Mouse (Mus musculus): Measurements from ENCODE around the gene Coq10a. TPM values are rescaled to one million over a fixed set of nuclear protein-coding genes. Genes with fewer than 3 reads are reported as not detected.
A peak's percentile ranks its signal among the peaks of the same experiment; 100 is the strongest.

Coq10a gene
- total RNA-seq, 2 experiments from 2014 or later = 48.6 to 49.2 TPM

- H3K27ac ChIP-seq = peak overlapping the region; percentile 99
- peak overlapping the region; percentile 83 for H3K4me3 ChIP-seq
- no peak for DNase-seq (ENCODE audit: low spot score in 2 of 2)
- no peak for TF ChIP-seq CTCF (conservative IDR thresholded peaks at IDR 0.05)
Measured at GRCm38 (mm10) chr10:128377940-128378448, 9.2 kb upstream of the Coq10a start.

DNA sequence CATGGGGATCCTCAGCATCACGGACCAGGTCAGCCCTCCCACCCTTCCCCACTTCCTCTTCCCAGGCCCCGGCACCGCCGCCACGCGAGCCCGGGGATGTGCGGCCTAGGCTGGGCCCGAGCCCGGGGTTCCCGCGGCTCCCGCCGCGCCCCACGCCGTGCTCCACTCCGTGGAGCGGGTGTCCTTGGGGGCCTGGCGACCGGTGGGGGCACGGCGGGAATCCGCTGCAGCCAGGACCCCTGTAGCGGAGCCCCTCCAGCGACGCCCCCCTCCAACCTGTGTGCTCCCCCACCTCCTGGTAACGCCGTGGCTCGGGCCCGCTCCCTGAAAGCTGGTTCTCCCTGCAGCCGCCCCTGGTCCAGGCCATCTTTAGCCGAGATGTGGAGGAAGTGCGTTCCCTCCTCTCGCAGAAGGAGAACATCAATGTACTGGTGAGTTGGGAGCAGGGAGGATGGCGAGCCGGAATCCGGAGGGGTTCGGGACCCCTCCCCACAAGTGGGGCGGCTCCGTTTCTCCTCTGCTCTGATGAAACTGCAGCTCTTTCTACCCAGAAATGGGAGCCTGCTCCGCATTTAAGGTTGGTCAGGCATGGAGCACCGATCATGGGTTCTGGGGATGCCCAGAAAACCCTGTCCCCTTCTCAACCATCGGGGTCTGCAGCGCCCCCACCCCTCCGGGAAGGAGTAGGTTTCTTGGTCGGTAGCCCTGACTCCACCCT lies 8.6 kb upstream of the Coq10a start:
- H3K4me3 ChIP-seq = peak overlapping the region; percentile 83
- peak in 1 of 2 experiments; percentile 44 for DNase-seq (ENCODE audit: low spot score in 2 of 2)

DNA sequence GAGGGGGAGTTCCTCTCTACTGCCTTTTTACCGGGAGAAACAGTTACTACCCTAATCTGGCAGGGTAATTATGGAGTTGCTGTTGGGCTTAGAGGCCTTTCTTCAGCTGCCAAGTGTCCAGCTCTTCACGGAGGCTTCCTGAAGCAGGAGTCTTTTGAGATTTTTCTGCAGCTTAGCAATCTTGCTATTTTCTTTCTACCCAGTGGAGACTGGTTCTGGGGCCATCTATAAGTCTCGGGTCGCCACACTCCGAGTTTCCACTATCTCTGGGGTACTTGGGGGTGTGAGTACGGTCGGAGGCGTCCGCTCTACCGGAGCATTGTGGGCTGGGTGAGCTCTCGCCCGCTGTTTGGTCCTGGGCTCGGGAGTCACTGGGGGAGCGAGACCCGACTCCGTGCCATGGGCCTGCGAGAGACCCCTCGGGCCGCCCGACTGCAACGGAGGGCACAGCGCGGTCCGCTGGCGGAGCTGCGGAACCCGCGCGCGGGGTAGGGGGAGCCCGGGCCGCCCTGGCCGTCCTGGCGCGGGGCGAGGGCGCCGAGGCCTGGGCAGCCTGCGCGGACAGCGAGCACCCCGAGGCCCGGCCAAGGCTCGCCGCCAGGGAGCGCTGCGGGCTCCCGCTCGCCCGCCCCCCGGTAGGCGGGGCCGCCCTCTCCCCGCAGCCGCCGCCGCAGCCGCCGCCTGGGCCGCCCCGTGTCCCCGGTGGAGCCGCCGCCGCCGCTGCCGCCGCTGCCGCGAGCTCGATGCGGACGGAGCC lies 7.8 kb upstream of the Coq10a start, which contains the start of gene Ankrd52:
Ankrd52 (plus strand) TSS at position 661 of the 757 bp plus-strand sequence.
- DNase-seq (ENCODE audit: low spot score in 2 of 2) = peak; percentile 63 to 85
- TF ChIP-seq CTCF (conservative IDR thresholded peaks at IDR 0.05) = peak; percentile 57
- H3K4me3 ChIP-seq = peak within 1 kb of the TSS; percentile 83
- H3K27ac ChIP-seq = peak within 1 kb of the TSS; percentile 99

More for the DNA sequence above, 8.6 kb upstream of the Coq10a start:
- 0 out of 2 replicates have a peak, but pooled peaks have one; percentile 5 for TF ChIP-seq CTCF (conservative IDR thresholded peaks at IDR 0.05)
- H3K27ac ChIP-seq = peak overlapping the region; percentile 99

GRCm38 (mm10) chr10:128376099-128376454 lies 7.3 kb upstream of the Coq10a start:
- Histone ChIP-seq H3K4me3 (peak overlapping the region; percentile 70), H3K27ac (peak overlapping the region; percentile 99)
- DNase-seq (ENCODE audit: low spot score in 2 of 2) = no peak
- TF ChIP-seq CTCF (conservative IDR thresholded peaks at IDR 0.05) = no peak

DNA sequence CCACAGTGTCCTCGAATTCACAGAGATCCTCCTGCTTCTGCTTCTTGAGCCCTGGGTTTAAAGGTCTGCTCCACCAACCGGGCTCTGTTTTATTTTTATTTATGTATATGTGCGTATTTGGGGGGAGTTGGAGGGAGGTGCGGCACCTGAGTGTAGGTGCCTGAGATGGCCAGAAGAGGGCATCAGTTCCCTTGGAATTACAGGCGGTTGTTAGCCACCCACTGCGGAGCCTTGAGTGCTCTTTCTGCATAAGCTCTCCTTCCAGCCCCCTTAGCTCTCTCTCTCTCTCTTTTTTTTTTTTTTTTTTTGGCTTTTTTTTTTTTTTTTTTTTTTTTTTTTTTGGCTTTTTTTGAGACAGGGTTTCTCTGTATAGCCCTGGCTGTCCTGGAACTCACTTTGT lies 5.6 kb upstream of the Coq10a start:
- Histone ChIP-seq H3K4me3 (no peak overlapping the region), H3K27ac (no peak overlapping the region)
- peak; percentile 58 for TF ChIP-seq CTCF (conservative IDR thresholded peaks at IDR 0.05)
- DNase-seq (ENCODE audit: low spot score in 2 of 2) = no peak

DNA sequence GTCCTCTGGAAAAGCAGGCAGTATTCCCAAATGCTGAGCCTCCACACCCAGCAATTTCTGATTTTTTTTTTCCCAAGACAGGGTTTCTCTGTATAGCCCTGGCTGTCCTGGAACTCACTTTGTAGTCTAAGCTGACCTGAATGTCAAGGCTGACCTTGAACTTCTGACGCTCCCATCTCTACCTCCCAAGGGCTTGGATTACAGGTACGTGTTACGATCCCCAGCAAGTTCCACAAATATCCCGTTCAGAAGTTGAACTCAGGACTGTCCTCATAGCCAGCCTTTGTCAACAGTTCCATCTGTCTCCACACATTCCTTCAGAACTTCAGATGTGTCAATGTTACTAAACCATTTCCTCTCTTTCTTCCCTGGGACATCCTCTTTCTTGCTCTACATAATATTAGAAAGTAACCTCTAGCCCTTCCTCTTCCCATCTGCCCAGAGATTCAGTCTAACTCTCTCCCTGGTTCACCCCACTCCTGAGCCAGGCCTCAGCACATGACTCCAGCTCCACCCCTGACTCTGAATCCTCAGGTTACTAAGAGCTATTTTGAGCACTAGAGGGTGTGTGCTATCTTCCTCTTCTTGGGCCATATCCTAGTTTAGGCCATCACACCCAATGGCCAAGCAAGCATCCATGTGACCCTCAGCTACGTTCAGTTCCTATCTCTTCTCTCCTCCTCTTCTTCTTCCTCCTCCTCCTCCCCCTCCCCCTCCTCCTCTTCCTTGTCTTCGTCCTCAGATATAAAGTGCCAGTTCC lies 4.4 kb upstream of the Coq10a start:
- TF ChIP-seq CTCF (conservative IDR thresholded peaks at IDR 0.05) = no peak
- no peak overlapping the region for H3K27ac ChIP-seq

DNA sequence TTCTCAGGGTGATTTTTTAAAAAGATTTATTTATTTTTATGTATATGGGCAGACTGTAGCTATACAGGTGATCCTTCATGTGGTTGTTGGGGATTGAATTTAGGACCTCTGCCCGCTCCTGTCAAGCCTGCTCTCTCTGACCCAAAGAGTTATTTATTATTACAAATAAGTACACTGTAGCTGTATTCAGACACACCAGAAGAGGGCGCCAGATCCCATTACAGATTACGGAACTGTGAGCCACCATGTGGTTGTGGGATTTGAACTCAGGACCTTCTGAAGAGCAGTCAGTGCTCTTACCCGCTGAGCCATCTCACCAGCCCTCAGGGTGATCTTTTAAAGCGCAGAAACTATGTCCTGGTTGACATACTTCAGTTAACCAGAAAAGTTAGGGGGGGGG lies 3.3 kb upstream of the Coq10a start:
- no peak for DNase-seq (ENCODE audit: low spot score in 2 of 2)
- Histone ChIP-seq H3K27ac (no peak overlapping the region), H3K4me3 (no peak overlapping the region)
- TF ChIP-seq CTCF (conservative IDR thresholded peaks at IDR 0.05) = peak; percentile 59

More for the DNA sequence above, 4.4 kb upstream of the Coq10a start:
- H3K4me3 ChIP-seq = no peak overlapping the region
- no peak for DNase-seq (ENCODE audit: low spot score in 2 of 2)

GRCm38 (mm10) chr10:128370601-128371000 lies 1.8 kb upstream of the Coq10a start:
- DNase-seq (ENCODE audit: low spot score in 2 of 2) = no peak
- Histone ChIP-seq H3K4me3 (no peak overlapping the region), H3K27ac (no peak overlapping the region)
- no peak for TF ChIP-seq CTCF (conservative IDR thresholded peaks at IDR 0.05)

GRCm38 (mm10) chr10:128370021-128370420 lies 1.2 kb upstream of the Coq10a start:
- peak overlapping the region; percentile 92; the same call in 1 of the 2 replicates for H3K27ac ChIP-seq
- DNase-seq (ENCODE audit: low spot score in 2 of 2) = no peak
- H3K4me3 ChIP-seq = no peak overlapping the region
- TF ChIP-seq CTCF (conservative IDR thresholded peaks at IDR 0.05) = no peak

DNA sequence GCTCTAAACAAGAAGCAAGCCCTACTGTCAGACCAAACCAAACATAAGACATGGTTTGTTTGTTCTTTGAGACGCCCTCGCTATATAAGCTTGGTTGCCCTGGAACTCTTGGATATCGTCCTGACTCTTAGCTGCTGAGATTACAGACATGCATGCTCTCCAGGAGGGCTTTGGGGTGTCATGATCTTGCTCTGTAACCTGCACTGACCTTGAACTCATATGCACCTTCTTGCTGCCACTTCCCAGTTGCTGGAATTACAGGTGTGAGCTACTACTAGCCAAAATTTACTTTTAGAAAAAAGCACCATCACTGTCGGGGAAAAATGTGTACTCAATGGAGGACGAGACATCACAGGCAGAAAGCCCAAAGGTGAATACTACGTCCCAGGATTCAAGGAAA lies 802 bp upstream of the Coq10a start:
- no peak for TF ChIP-seq CTCF (conservative IDR thresholded peaks at IDR 0.05)
- peak overlapping the region; percentile 92 for H3K27ac ChIP-seq
- no peak for DNase-seq (ENCODE audit: low spot score in 2 of 2)
- peak overlapping the region; percentile 81 for H3K4me3 ChIP-seq

GRCm38 (mm10) chr10:128369218-128369543 lies 384 bp upstream of the Coq10a start:
- DNase-seq (ENCODE audit: low spot score in 2 of 2) = no peak
- Histone ChIP-seq H3K4me3 (peak overlapping the region; percentile 81), H3K27ac (peak overlapping the region; percentile 92)
- 0 out of 2 replicates have a peak, but pooled peaks have one; percentile 9 for TF ChIP-seq CTCF (conservative IDR thresholded peaks at IDR 0.05)

GRCm38 (mm10) chr10:128367899-128368401 lies 847 bp downstream of the Coq10a start:
- TF ChIP-seq CTCF (conservative IDR thresholded peaks at IDR 0.05) = no peak
- no peak for DNase-seq (ENCODE audit: low spot score in 2 of 2)

More at GRCm38 (mm10) chr10:128367899-128368401, 847 bp downstream of the Coq10a start:
- Histone ChIP-seq H3K4me3 (peak overlapping the region; percentile 81), H3K27ac (peak overlapping the region; percentile 92)
